Mouse (Mus musculus) lung, embryonic 14.5 days (tissue): ENCODE data around the gene Agtrap. TPM values are rescaled to one million over a fixed set of nuclear protein-coding genes. Genes with fewer than 3 reads are reported as not detected.

Experiments
- ATAC-seq: fragments of 200-750 bp; cut with Nextera tagmentation; 2 replicates; pipeline ENCODE4 v1.8.0; 2017; ENCODE audit warnings: mild to moderate bottlenecking, moderate TSS enrichment, moderate library complexity; ENCODE audit not compliant: insufficient read depth
- DNase-seq: peaks from one replicate; pipeline ENCODE4 v3.0.0-alpha.2; 2015
- H3K27ac ChIP-seq: fragments of 300-500 bp; sonication (generic); 2 replicates; pipeline ENCODE4 v1.5.1; 2014; ENCODE audit warnings: low read depth, mild to moderate bottlenecking, moderate library complexity
- H3K27me3 ChIP-seq: fragments of 300-500 bp; sonication (generic); 2 replicates; pipeline ENCODE4 v1.6.1; 2014; ENCODE audit warnings: low read length, control low read depth; ENCODE audit not compliant: insufficient read depth
- H3K36me3 ChIP-seq: fragments of 300-500 bp; sonication (generic); 2 replicates; pipeline ENCODE4 v1.6.1; 2014; ENCODE audit warnings: control low read depth; ENCODE audit not compliant: insufficient read depth
- H3K4me1 ChIP-seq: fragments of 300-500 bp; sonication (generic); 2 replicates; pipeline ENCODE4 v1.6.1; 2014; ENCODE audit warnings: antibody characterized with exemption, control low read depth; ENCODE audit not compliant: insufficient read depth
- H3K4me2 ChIP-seq: fragments of 300-500 bp; sonication (generic); 2 replicates; pipeline ENCODE4 v1.6.1; 2014; ENCODE audit warnings: mild to moderate bottlenecking
- H3K4me3 ChIP-seq: fragments of 300-500 bp; sonication (generic); 2 replicates; pipeline ENCODE4 v1.5.1; 2014; ENCODE audit warnings: low read depth, low read length
- H3K9ac ChIP-seq: fragments of 300-500 bp; sonication (generic); 2 replicates; pipeline ENCODE4 v1.6.1; 2014
- H3K9me3 ChIP-seq: fragments of 300-500 bp; sonication (generic); 2 replicates; pipeline ENCODE4 v1.6.1; 2016; ENCODE audit warnings: low read depth, low read length, control low read depth
- CTCF ChIP-seq: IDR thresholded peaks from 2 replicates; pipeline ENCODE4 v1.5.1; 2016; ENCODE audit warnings: antibody characterized with exemption, low read depth
- WGBS: fragments of 180-500 bp; shearing (Covaris S2); extraction: QIAGEN DNeasy Blood & Tissue Kit; methylation state at CpG from one replicate; pipeline ENCODE4 v1.1.7; 2014; 5-methylcytosine and 5-hydroxymethylcytosine counted together
- polyA plus RNA-seq: library from polyadenylated mRNA; unstranded; fragments of >200 nt; fragmentation: Nextera tagmentation; extraction: Ambion mirVana; gene quantifications from 2 replicates; pipeline ENCODE4 v1.2.1, GENCODE M21; 2014

The Agtrap gene
- polyA plus RNA-seq, 1 experiment from 2014 or later = 14.2 TPM

DNA sequence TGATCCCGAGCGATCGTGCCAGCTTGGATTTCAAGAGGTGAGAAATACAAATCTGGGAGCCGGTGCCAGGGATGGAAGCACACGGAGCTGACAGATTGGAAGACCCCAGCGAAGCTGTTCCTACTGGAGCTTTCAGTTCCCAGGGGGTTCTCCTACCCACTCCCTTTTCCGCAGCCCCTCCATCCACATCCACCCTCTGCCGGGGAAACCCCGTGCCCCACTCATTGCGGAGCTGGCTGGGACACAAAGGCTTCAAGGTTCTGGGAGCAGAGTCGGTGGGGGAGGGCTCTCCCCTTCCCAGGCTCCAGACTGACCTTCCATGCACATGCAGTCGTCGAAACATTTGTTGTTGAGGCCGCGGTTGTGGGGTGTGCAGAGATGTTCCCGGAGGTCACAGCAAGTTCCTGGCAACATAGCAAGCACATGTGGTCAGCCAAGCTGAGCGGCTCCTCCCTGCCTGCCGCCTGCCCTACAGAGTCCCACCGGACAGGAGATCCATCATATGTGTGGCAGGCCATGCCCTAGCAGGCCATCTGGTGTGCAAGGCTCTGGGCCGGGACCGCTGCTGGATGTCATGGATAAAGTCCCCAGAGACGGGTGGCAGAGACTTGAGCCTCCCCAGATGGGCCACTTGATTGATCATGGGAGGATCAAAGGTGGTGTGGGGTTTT lies 19.9 kb upstream of the Agtrap start:
- Histone ChIP-seq H3K4me1 (peaks cover 9% of the 10 kb centered on the region; the same call in 1 of the 2 replicates), H3K4me2 (peak overlapping the region; percentile 23; the same call in 1 of the 2 replicates), H3K9me3 (no peaks in the 10 kb centered on the region), H3K36me3 (no peaks in the 10 kb centered on the region), H3K4me3 (no peak overlapping the region), H3K27ac (no peak overlapping the region), H3K9ac (no peak overlapping the region), H3K27me3 (no peaks in the 10 kb centered on the region)
- peak; percentile 65 for ATAC-seq
- no peak for TF ChIP-seq CTCF
- peak; percentile 48 for DNase-seq
- 20% methylated on average over 22 of the region's 22 CpGs for WGBS

GRCm38 (mm10) chr4:148104146-148104545 lies 16.3 kb upstream of the Agtrap start:
- no peak for TF ChIP-seq CTCF
- ATAC-seq (no peak), DNase-seq (no peak)
- WGBS = 78% methylated on average over 3 of the region's 3 CpGs
- no peak overlapping the region for H3K27ac ChIP-seq
- H3K36me3 ChIP-seq = no peaks in the 10 kb centered on the region
- peaks cover 12% of the 10 kb centered on the region; the same call in 1 of the 2 replicates for H3K4me1 ChIP-seq
- H3K27me3 ChIP-seq = no peaks in the 10 kb centered on the region
- H3K4me3 ChIP-seq = no peak overlapping the region
- H3K9ac ChIP-seq = no peak overlapping the region
- no peaks in the 10 kb centered on the region for H3K9me3 ChIP-seq
- no peak overlapping the region for H3K4me2 ChIP-seq

- H3K9ac ChIP-seq = no peak overlapping the region
- 19% methylated on average over 29 of the region's 29 CpGs for WGBS
- peak overlapping the region; percentile 53 for H3K4me2 ChIP-seq
- DNase-seq (peak; percentile 61), ATAC-seq (peak; percentile 86)
- TF ChIP-seq CTCF = peak; percentile 66
- no peaks in the 10 kb centered on the region for H3K27me3 ChIP-seq
- 0 out of 2 replicates have a peak overlapping the region, but pooled peaks have one; percentile 9 for H3K4me3 ChIP-seq
- no peaks in the 10 kb centered on the region for H3K9me3 ChIP-seq
- no peaks in the 10 kb centered on the region for H3K36me3 ChIP-seq
- H3K4me1 ChIP-seq = 0 out of 2 replicates have a peak, but pooled peaks cover 2% of the 10 kb centered on the region
- H3K27ac ChIP-seq = no peak overlapping the region
Measured at GRCm38 (mm10) chr4:148101801-148102527, 14.1 kb upstream of the Agtrap start.

GRCm38 (mm10) chr4:148098666-148099065 lies 10.8 kb upstream of the Agtrap start:
- H3K4me1 ChIP-seq = 0 out of 2 replicates have a peak, but pooled peaks cover 2% of the 10 kb centered on the region
- no peak overlapping the region for H3K4me3 ChIP-seq
- no peak overlapping the region for H3K4me2 ChIP-seq
- ATAC-seq (no peak), DNase-seq (no peak)
- no peak overlapping the region for H3K9ac ChIP-seq
- no peaks in the 10 kb centered on the region for H3K27me3 ChIP-seq
- no peaks in the 10 kb centered on the region for H3K36me3 ChIP-seq
- WGBS = 74% methylated on average over 3 of the region's 3 CpGs
- H3K9me3 ChIP-seq = no peaks in the 10 kb centered on the region
- no peak for TF ChIP-seq CTCF
- H3K27ac ChIP-seq = no peak overlapping the region

- no peak for TF ChIP-seq CTCF
- Histone ChIP-seq H3K4me3 (no peak overlapping the region), H3K4me1 (0 out of 2 replicates have a peak, but pooled peaks cover 2% of the 10 kb centered on the region), H3K9me3 (no peaks in the 10 kb centered on the region), H3K27ac (no peak overlapping the region), H3K9ac (no peak overlapping the region), H3K4me2 (no peak overlapping the region), H3K27me3 (no peaks in the 10 kb centered on the region), H3K36me3 (no peaks in the 10 kb centered on the region)
- DNase-seq = no peak
- 90% methylated on average over 2 of the region's 2 CpGs for WGBS
- ATAC-seq = no peak
Measured at GRCm38 (mm10) chr4:148097936-148098335, 10.1 kb upstream of the Agtrap start.

DNA sequence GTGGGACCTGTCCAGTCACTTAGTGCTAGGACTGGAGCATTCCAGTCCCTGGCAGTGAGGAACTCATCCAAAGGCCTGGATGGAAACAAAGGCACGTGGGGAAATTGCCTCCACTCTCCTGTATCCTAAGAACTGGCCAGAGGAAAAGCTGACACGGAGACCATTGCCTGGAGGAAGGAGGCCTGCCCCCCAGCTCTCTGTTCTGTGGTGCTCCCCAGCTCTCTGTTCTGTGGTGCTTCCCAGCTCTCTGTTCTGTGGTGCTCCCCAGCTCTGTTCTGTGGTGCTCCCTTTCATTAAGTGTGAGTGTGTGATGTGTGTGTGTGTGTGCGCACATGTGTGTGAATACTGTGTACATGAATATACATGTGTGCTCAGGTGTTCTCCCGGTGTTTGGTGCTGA lies 7.2 kb upstream of the Agtrap start:
- no peaks in the 10 kb centered on the region for H3K9me3 ChIP-seq
- no peaks in the 10 kb centered on the region for H3K36me3 ChIP-seq
- no peaks in the 10 kb centered on the region for H3K4me1 ChIP-seq
- no peak for ATAC-seq
- WGBS = 70% methylated on average over 4 of the region's 4 CpGs
- no peak overlapping the region for H3K27ac ChIP-seq
- no peak for DNase-seq
- no peaks in the 10 kb centered on the region for H3K27me3 ChIP-seq
- H3K4me2 ChIP-seq = no peak overlapping the region
- H3K9ac ChIP-seq = no peak overlapping the region
- no peak for TF ChIP-seq CTCF
- H3K4me3 ChIP-seq = no peak overlapping the region

- Histone ChIP-seq H3K4me1 (no peaks in the 10 kb centered on the region), H3K4me2 (no peak overlapping the region), H3K27ac (no peak overlapping the region), H3K9ac (no peak overlapping the region), H3K9me3 (no peaks in the 10 kb centered on the region), H3K27me3 (no peaks in the 10 kb centered on the region), H3K36me3 (no peaks in the 10 kb centered on the region), H3K4me3 (no peak overlapping the region)
- no peak for TF ChIP-seq CTCF
- ATAC-seq (no peak), DNase-seq (no peak)
- WGBS = 81% methylated on average over 5 of the region's 5 CpGs
Measured at GRCm38 (mm10) chr4:148094161-148094560, 6.3 kb upstream of the Agtrap start.
